Mouse (Mus musculus): ENCODE data around the gene Ppp1r16b. TPM values are rescaled to one million over a fixed set of nuclear protein-coding genes. Genes with fewer than 3 reads are reported as not detected.

Ppp1r16b gene
- polyA plus RNA-seq (2012; rRNA removed): 3.3 and 3.8 TPM in 2 replicates

GRCm38 (mm10) chr2:158665098-158665497, at the start of gene Ppp1r16b:
Gene Ppp1r16b, plus strand, starts transcription at chr2:158665398.

GRCm38 (mm10) chr2:158624718-158625222, 40.4 kb upstream of the Ppp1r16b start, which contains the start of gene Actr5:
Gene Actr5, plus strand, starts transcription at chr2:158624888.

DNA sequence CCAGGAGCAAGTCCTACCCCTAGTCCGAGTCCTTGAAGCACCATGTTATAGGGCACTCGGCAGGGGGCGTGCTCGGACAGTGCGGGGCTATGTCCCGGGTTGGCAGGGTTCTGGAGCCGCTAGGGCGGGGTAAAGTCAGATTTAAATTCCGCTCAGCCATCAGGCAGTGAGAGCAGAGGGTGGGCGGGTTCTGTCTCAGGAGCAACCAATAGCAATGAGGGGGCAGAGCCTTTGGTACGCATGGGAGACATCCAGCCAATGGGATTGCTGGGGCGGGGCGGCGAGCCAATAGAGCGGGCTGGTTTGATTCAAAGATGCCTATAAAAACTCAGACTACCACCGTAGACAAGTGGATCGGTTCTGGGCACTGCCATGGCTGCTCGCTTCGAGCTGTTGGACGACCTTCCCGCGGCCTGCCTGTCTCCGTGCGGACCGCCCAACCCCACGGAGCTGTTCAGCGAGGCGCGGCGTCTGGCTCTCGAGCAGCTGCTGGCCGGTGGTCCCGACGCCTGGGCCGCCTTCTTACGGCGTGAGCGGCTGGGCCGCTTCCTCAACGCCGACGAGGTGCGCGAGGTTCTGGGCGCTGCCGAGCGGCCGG, 102.6 kb downstream of the Ppp1r16b start, which contains the start of gene Fam83d:
Fam83d (plus strand) TSS at position 352 of the 598 bp plus-strand sequence.

DNA sequence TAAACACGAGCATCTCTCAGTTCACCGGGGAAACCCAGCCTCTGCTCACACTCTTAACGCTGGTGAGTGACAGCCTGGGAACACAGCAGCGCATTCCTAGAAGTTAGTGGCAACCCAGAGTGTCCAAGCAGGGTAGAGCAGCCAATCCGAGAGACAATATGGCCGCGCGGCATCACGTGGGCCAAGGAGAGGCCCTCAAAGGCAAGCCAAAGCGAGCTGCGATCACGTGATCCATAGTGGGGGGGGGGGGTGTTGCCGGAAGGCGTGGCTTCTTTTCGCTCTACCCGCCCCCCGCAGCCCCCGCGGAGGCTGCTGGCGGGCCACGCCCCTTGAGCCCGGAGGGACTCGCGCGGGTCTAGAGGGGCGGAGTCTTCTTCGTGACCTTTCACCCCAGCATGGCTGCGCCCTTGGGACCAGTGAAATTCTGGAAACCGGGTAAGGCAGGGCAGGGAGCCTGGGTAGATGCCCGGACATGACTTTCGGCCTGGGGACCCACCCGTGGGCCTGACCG, 129.4 kb downstream of the Ppp1r16b start, which contains the start of gene Dhx35:
Dhx35 (plus strand) TSS at position 314 of the 511 bp plus-strand sequence.

Other genes starting within 250 kb of the Ppp1r16b start
- not detected in 2 replicates for gene Adig, start 162.8 kb upstream of the Ppp1r16b start, polyA plus RNA-seq (2012; rRNA removed)
- 0.82 and 1.5 TPM in 2 replicates for gene Arhgap40, start 152.6 kb upstream of the Ppp1r16b start, polyA plus RNA-seq (2012; rRNA removed)
- 59.7 and 61.4 TPM in 2 replicates for gene Slc32a1, start 54.6 kb upstream of the Ppp1r16b start, polyA plus RNA-seq (2012; rRNA removed)
- gene Actr5, start 40.5 kb upstream of the Ppp1r16b start, polyA plus RNA-seq (2012; rRNA removed): 13.1 and 15.0 TPM in 2 replicates
- gene Fam83d, start 102.7 kb downstream of the Ppp1r16b start, polyA plus RNA-seq (2012; rRNA removed): 17.4 and 21.9 TPM in 2 replicates
- gene Dhx35, start 129.4 kb downstream of the Ppp1r16b start, polyA plus RNA-seq (2012; rRNA removed): 27.0 and 27.9 TPM in 2 replicates